Mouse (Mus musculus) kidney, adult 2 months (tissue): ENCODE measurements around the gene Gm21885. TPM values are rescaled to one million over a fixed set of nuclear protein-coding genes. Genes with fewer than 3 reads are reported as not detected.
"Not testable (repeated sequence)": the region's sequence is repeated elsewhere in the genome, so short reads cannot be mapped to it uniquely, and the experiment has no call there.

Source experiments
- DNase-seq: peaks from one replicate; pipeline ENCODE4 v3.0.0; 2021
- H3K27ac ChIP-seq: fragments of 200-500 bp; 2 replicates; pipeline ENCODE4 v1.5.1; 2012; ENCODE audit warnings: low read depth, low read length, control low read depth, inconsistent platforms; ENCODE audit not compliant: insufficient read depth
- H3K27me3 ChIP-seq: fragments of 200-500 bp; replicated peaks from 2 replicates; pipeline ENCODE4 v1.6.1; 2012; ENCODE audit warnings: mild to moderate bottlenecking, moderate library complexity, low read length, inconsistent platforms; ENCODE audit not compliant: control insufficient read depth, insufficient read depth
- H3K36me3 ChIP-seq: fragments of 200-500 bp; 2 replicates; pipeline ENCODE4 v1.6.1; 2012; ENCODE audit warnings: mild to moderate bottlenecking, moderate library complexity, low read length, inconsistent platforms; ENCODE audit not compliant: control insufficient read depth, insufficient read depth
- H3K4me1 ChIP-seq: fragments of 200-500 bp; 2 replicates; pipeline ENCODE4 v1.6.1; 2011; ENCODE audit warnings: low read length; ENCODE audit not compliant: control insufficient read depth, insufficient read depth
- H3K4me3 ChIP-seq: fragments of 200-500 bp; 2 replicates; pipeline ENCODE4 v1.5.1; 2011; ENCODE audit warnings: mild to moderate bottlenecking, low read depth, low read length, control low read depth; ENCODE audit not compliant: insufficient read depth
- CTCF ChIP-seq: fragments of 200-500 bp; conservative IDR thresholded peaks from 2 replicates; pipeline ENCODE4 v1.5.1; 2011; ENCODE audit warnings: low read depth, mild to moderate bottlenecking, control low read depth, low read length, moderate library complexity, mixed read lengths; ENCODE audit not compliant: insufficient read depth, insufficient read length
- POLR2A ChIP-seq: fragments of 200-500 bp; IDR thresholded peaks from one replicate; pipeline ENCODE4 v1.6.1; 2011; ENCODE audit warnings: low read depth, low read length, control low read depth
- WGBS: fragments of 180-500 bp; shearing (Covaris S2); methylation state at CpG from one replicate; pipeline ENCODE4 v1.1.7; 2018; 5-methylcytosine and 5-hydroxymethylcytosine counted together
- polyA plus RNA-seq: library from polyadenylated mRNA; depleted of rRNA; stranded (reverse); fragments of >200 nt; gene quantifications from 2 replicates; pipeline ENCODE4 v1.2.3, GENCODE M21; 2012

Gm21885 gene
- polyA plus RNA-seq, 1 experiment = not detected

GRCm38 (mm10) chr11:94255733-94256132 lies 25.9 kb upstream of the Gm21885 start:
- Histone ChIP-seq H3K27ac (no peak overlapping the region), H3K27me3 (no peaks in the 10 kb centered on the region), H3K4me1 (no peaks in the 10 kb centered on the region), H3K36me3 (no peaks in the 10 kb centered on the region), H3K4me3 (no peak overlapping the region)
- DNase-seq = no peak
- WGBS = 80% methylated on average over 5 of the region's 5 CpGs
- TF ChIP-seq POLR2A (no peak), CTCF (no peak)

GRCm38 (mm10) chr11:94257987-94258386 lies 23.7 kb upstream of the Gm21885 start:
- no peaks in the 10 kb centered on the region for H3K4me1 ChIP-seq
- H3K36me3 ChIP-seq = no peaks in the 10 kb centered on the region
- H3K27ac ChIP-seq = no peak overlapping the region
- TF ChIP-seq POLR2A = no peak
- TF ChIP-seq CTCF = no peak
- no peak overlapping the region for H3K4me3 ChIP-seq
- DNase-seq = peak; percentile 44
- WGBS = 37% methylated on average over 14 of the region's 14 CpGs
- no peaks in the 10 kb centered on the region for H3K27me3 ChIP-seq

- WGBS = 81% methylated on average over 4 of the region's 4 CpGs
- TF ChIP-seq CTCF = no peak
- no peak for TF ChIP-seq POLR2A
- Histone ChIP-seq H3K27me3 (no peaks in the 10 kb centered on the region), H3K4me1 (no peaks in the 10 kb centered on the region), H3K36me3 (no peaks in the 10 kb centered on the region), H3K4me3 (no peak overlapping the region), H3K27ac (no peak overlapping the region)
- no peak for DNase-seq
Observed at GRCm38 (mm10) chr11:94259814-94260213, 21.9 kb upstream of the Gm21885 start.

- H3K27ac ChIP-seq = no peak overlapping the region
- no peak for DNase-seq
- no peak for TF ChIP-seq POLR2A
- no peak for TF ChIP-seq CTCF
- WGBS = 83% methylated on average over 6 of the region's 6 CpGs
- no peaks in the 10 kb centered on the region for H3K4me1 ChIP-seq
- H3K4me3 ChIP-seq = no peak overlapping the region
- no peaks in the 10 kb centered on the region for H3K27me3 ChIP-seq
- H3K36me3 ChIP-seq = no peaks in the 10 kb centered on the region
Observed at GRCm38 (mm10) chr11:94261585-94262370, 19.9 kb upstream of the Gm21885 start.

GRCm38 (mm10) chr11:94265134-94265785 lies 16.4 kb upstream of the Gm21885 start:
- no peaks in the 10 kb centered on the region for H3K4me1 ChIP-seq
- no peaks in the 10 kb centered on the region for H3K36me3 ChIP-seq
- TF ChIP-seq POLR2A = no peak
- peak; percentile 41 for TF ChIP-seq CTCF
- H3K27ac ChIP-seq = no peak overlapping the region
- DNase-seq = peak; percentile 57
- peak overlapping the region; percentile 32 for H3K4me3 ChIP-seq
- WGBS = 2% methylated on average over 18 of the region's 18 CpGs
- H3K27me3 ChIP-seq = no peaks in the 10 kb centered on the region

- not testable (repeated sequence) for DNase-seq, H3K27ac ChIP-seq, H3K4me1 ChIP-seq, H3K4me3 ChIP-seq, H3K27me3 ChIP-seq, H3K36me3 ChIP-seq
- 86% methylated on average over 3 of the region's 3 CpGs for WGBS
Observed at GRCm38 (mm10) chr11:94266155-94266554, 15.5 kb upstream of the Gm21885 start.

- H3K4me1 ChIP-seq = no peaks in the 10 kb centered on the region
- no peak overlapping the region for H3K4me3 ChIP-seq
- H3K27ac ChIP-seq = no peak overlapping the region
- no peaks in the 10 kb centered on the region for H3K36me3 ChIP-seq
- TF ChIP-seq POLR2A (no peak), CTCF (no peak)
- H3K27me3 ChIP-seq = no peaks in the 10 kb centered on the region
- no peak for DNase-seq
Observed at GRCm38 (mm10) chr11:94268761-94269160, 12.9 kb upstream of the Gm21885 start.
